Mouse (Mus musculus): ENCODE results near the gene Cep112.

DNA sequence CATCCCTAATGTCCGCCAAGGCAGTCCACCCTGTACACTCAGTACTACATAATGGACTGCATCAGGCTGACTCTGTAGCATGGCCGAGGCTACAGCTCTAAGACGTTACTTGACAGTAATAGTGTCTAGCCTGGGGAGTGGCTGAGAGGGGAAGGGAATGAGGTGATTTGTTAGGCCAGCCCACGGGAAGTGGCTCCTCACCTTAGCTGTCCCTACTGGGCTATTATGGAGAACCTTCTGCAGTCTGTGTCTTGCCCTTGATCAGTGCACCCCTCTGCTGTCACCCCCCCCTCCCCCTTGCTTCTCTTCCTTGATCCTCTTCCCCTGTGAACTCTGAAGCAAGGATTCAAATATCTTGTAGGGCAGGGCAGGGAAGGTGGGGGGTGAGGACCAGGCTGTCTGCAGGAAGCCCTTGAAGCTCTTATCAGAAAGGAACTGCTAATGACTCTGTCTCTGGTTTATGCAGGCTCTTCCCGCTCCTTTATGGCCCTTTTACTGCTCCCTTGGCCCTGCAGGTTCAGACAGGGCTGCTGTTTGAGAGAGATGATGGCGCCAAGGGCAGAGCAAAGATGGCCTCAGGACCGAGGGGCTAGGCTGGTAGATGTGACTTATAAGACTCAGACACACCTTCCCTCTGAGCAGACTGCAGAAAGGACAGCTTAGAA lies 481.7 kb downstream of the Cep112 start:
- no peak for TF ChIP-seq CTCF (IDR thresholded peaks at IDR 0.05; ENCODE audit: low read depth)
- TF ChIP-seq EP300 (IDR thresholded peaks at IDR 0.05; ENCODE audit: low read depth), result no peak

All from liver, embryonic 14.5 days (tissue).